Mouse (Mus musculus) thymus, adult 18-20 months (tissue): Measurements from ENCODE around the gene Ctrc.

Experiments used
- DNase-seq, 2 experiments: peaks; one replicate each; pipeline ENCODE4 v3.0.0; 2022; ENCODE audit warnings: mixed read lengths in 2 of 2

Ctrc gene

GRCm38 (mm10) chr4:141817706-141818105, 28.5 kb downstream of the Ctrc start:
- no peak for DNase-seq

GRCm38 (mm10) chr4:141816776-141817655, 29.1 kb downstream of the Ctrc start:
- no peak for DNase-seq

GRCm38 (mm10) chr4:141816267-141816666, 29.9 kb downstream of the Ctrc start:
- DNase-seq: no peak

GRCm38 (mm10) chr4:141811375-141811774, 34.8 kb downstream of the Ctrc start:
- DNase-seq: no peak

- DNase-seq: no peak
Observed at GRCm38 (mm10) chr4:141810975-141811374, 35.2 kb downstream of the Ctrc start.

GRCm38 (mm10) chr4:141809850-141810464, 36.2 kb downstream of the Ctrc start:
- no peak for DNase-seq

- DNase-seq: no peak
Observed at GRCm38 (mm10) chr4:141805886-141806285, 40.3 kb downstream of the Ctrc start.

- no peak for DNase-seq
Observed at GRCm38 (mm10) chr4:141804105-141804504, 42.1 kb downstream of the Ctrc start.

GRCm38 (mm10) chr4:141797545-141797944, 48.6 kb downstream of the Ctrc start:
- DNase-seq: no peak

GRCm38 (mm10) chr4:141796954-141797353, 49.2 kb downstream of the Ctrc start:
- no peak for DNase-seq

GRCm38 (mm10) chr4:141796356-141796755, 49.8 kb downstream of the Ctrc start:
- no peak for DNase-seq

- DNase-seq: no peak
Observed at GRCm38 (mm10) chr4:141794152-141794535, 52.0 kb downstream of the Ctrc start.

GRCm38 (mm10) chr4:141793282-141794151, 52.6 kb downstream of the Ctrc start, which contains the start of gene Casp9:
Gene Casp9 (plus strand): TSS chr4:141793612.
- peak; percentile 94 for DNase-seq

- DNase-seq: peak in 1 of 2 experiments; percentile 3
Observed at GRCm38 (mm10) chr4:141792554-141793281, 53.4 kb downstream of the Ctrc start.

- no peak for DNase-seq
Observed at GRCm38 (mm10) chr4:141791951-141792350, 54.2 kb downstream of the Ctrc start.

- DNase-seq: no peak
Observed at GRCm38 (mm10) chr4:141791486-141791885, 54.7 kb downstream of the Ctrc start.

- peak; percentile 94 to 97 for DNase-seq
Observed at GRCm38 (mm10) chr4:141790524-141790990, 55.6 kb downstream of the Ctrc start, which contains the start of gene Dnajc16. Gene Dnajc16 (minus strand): TSS chr4:141790931.

GRCm38 (mm10) chr4:141789564-141790218, 56.5 kb downstream of the Ctrc start:
- no peak for DNase-seq

- no peak for DNase-seq
Observed at GRCm38 (mm10) chr4:141787462-141787861, 58.7 kb downstream of the Ctrc start.

- DNase-seq: no peak
Observed at GRCm38 (mm10) chr4:141787046-141787445, 59.1 kb downstream of the Ctrc start.

- no peak for DNase-seq
Observed at GRCm38 (mm10) chr4:141786141-141786540, 60.0 kb downstream of the Ctrc start.

- DNase-seq: no peak
Observed at GRCm38 (mm10) chr4:141784835-141785234, 61.3 kb downstream of the Ctrc start.
